Mouse (Mus musculus): ENCODE results near the gene Rpl29. TPM values are rescaled to one million over a fixed set of nuclear protein-coding genes. Genes with fewer than 3 reads are reported as not detected.

The Rpl29 gene
- polyA plus RNA-seq, 1 experiment from 2014 or later, result 723 TPM

DNA sequence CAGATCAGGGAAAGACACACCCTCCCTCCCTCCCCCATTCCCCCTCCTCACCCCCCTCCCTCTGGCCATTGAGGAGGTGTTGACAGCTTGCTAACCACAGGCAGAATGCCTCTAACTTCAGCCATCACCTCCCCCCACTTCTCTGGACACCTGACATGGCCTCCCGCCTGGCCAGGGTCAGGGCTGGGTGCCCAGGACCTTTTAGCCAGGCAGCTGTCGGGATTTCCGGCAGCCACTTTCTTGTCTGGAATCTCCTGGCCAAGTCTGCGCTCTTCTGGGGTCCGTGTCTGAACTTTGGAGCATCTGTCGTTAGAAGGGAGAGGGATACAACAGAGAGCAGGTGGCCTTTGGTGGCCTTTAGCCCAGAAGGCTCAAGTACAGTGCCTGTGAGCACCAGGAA, 24.0 kb upstream of the Rpl29 start:
- Histone ChIP-seq H3K36me3 (no peaks in the 10 kb centered on the region), H3K4me3 (no peak overlapping the region), H3K9ac (no peak overlapping the region), H3K4me2 (replicated peaks) (no peak overlapping the region), H3K9me3 (replicated peaks) (no peaks in the 10 kb centered on the region), H3K4me1 (peaks cover 7% of the 10 kb centered on the region; the same call in 1 of the 2 replicates), H3K27me3 (no peaks in the 10 kb centered on the region), H3K27ac (no peak overlapping the region)
- 36% methylated on average over 6 of the region's 6 CpGs for WGBS
- no peak for ATAC-seq (ENCODE audit: low FRiP score)

DNA sequence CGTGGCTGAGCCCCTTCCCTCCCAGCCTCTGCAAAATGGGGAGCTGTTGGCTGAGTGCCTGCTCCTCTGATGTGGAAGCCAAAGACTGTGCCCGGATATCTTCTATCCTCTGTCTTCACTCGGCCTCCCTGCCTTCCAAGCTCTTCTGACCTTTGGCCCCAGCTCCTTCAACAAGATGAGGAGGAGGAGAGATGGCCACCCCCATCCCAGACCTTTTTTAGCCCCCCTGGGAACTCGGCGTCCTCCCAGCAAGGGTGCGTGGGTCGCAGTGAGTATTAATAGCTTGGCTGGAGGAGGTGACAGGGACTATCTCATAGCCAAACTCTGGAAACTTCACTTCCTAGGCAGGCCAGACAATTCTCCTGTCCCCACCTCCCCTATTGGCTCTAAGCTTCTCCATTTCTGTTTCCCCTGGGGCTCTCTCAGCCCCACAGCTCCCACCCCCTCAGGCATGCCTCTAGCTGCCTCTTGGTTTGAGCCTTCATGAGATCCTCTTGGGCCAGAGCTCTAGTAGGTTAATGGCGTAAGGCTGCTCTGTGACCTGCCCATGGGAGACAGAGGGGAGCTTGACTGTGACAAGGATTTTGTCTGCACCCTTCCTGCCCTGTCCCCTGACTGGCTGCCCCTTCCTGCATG, 22.7 kb upstream of the Rpl29 start:
- Histone ChIP-seq H3K9ac (no peak overlapping the region), H3K9me3 (replicated peaks) (no peaks in the 10 kb centered on the region), H3K36me3 (no peaks in the 10 kb centered on the region), H3K4me2 (replicated peaks) (no peak overlapping the region), H3K4me3 (no peak overlapping the region), H3K27ac (no peak overlapping the region), H3K4me1 (peaks cover 9% of the 10 kb centered on the region; the same call in 1 of the 2 replicates), H3K27me3 (no peaks in the 10 kb centered on the region)
- 51% methylated on average over 8 of the region's 8 CpGs for WGBS
- ATAC-seq (ENCODE audit: low FRiP score), result no peak

DNA sequence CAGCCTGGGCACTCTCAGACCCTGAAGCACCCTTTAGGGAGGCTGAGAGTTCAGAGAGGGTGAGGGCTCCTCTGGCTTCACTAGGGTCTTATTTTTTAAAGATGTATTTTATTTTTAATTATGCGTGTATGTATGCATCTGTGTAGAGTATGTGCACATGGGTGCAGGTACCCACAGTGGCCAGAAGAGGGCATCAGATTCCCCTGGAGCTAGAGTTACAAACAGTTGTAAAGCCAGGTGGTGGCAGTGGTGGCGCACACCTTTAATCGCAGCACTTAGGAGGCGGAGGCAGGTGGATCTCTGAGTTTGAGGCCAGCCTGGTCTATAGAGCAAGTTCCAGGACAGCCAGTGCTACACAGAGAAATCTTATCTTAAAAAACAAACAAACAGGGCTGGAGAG, 20.2 kb upstream of the Rpl29 start:
- Histone ChIP-seq H3K27ac (no peak overlapping the region), H3K27me3 (no peaks in the 10 kb centered on the region), H3K4me1 (peaks cover 9% of the 10 kb centered on the region; the same call in 1 of the 2 replicates), H3K36me3 (no peaks in the 10 kb centered on the region), H3K9me3 (replicated peaks) (no peaks in the 10 kb centered on the region), H3K4me3 (no peak overlapping the region), H3K4me2 (replicated peaks) (no peak overlapping the region), H3K9ac (no peak overlapping the region)
- 98% methylated on average over 4 of the region's 4 CpGs for WGBS
- ATAC-seq (ENCODE audit: low FRiP score), result no peak

DNA sequence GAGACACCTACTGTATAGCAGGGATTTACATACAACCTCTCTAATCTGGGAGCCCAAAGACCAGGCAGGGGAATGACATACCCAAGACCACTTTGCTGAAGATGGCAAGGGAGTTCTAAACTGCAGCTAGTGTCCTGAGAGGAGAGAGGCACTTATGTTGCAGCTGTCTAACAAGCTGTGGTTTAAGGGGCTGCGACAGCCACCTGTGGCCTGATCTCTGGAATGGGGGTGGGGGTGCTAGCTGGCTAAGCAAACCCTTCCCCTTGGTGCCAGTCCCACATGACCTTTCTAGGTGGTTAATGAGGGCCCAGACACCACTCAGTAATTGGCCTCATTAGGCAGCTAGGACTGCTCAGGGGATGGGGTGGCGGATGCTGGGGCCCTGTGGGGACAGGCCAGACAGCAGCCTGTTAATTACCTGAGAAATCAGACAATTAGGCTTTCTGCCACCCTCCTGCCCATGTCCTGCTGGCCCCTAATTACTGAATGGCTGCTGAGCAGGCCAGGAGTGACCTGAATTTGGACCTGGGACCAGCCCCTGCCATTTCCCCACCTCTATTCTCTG, 19.1 kb upstream of the Rpl29 start:
- Histone ChIP-seq H3K4me1 (peaks cover 6% of the 10 kb centered on the region; the same call in 1 of the 2 replicates), H3K36me3 (no peaks in the 10 kb centered on the region), H3K27ac (no peak overlapping the region), H3K9ac (no peak overlapping the region), H3K4me2 (replicated peaks) (no peak overlapping the region), H3K4me3 (no peak overlapping the region), H3K9me3 (replicated peaks) (no peaks in the 10 kb centered on the region), H3K27me3 (no peaks in the 10 kb centered on the region)
- 68% methylated on average over 2 of the region's 2 CpGs for WGBS
- no peak for ATAC-seq (ENCODE audit: low FRiP score)

DNA sequence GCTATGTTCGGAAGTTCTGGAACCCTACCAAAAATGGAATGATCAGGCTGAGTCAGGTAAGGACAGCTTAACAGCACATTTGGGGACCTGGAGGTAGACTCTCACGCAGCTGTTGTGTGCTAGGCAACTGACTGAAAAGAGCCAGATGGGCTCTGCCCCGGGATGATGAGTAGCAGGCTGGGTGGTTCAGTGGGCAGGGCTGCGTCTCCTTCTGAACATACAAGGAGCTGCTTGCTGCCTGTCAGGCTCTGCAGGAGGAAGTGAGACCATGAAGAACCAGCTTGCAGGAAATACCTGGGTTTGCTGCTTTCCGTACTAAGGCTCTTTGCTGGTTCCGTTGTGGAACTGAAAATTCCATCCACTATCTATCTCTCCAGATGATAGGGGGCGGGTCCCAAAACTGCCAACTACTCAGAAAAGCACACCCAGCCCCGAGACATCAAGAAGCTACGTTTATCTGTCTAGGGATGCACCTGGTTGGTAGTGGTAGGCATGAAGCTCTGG, 18.1 kb upstream of the Rpl29 start:
- 80% methylated on average over 9 of the region's 9 CpGs for WGBS
- H3K4me3 ChIP-seq, result no peak overlapping the region
- H3K36me3 ChIP-seq, result no peaks in the 10 kb centered on the region
- no peaks in the 10 kb centered on the region for H3K9me3 ChIP-seq (replicated peaks)
- H3K4me1 ChIP-seq, result 0 out of 2 replicates have a peak, but pooled peaks cover 4% of the 10 kb centered on the region
- H3K9ac ChIP-seq, result no peak overlapping the region
- no peak overlapping the region for H3K4me2 ChIP-seq (replicated peaks)
- no peak for ATAC-seq (ENCODE audit: low FRiP score)
- H3K27ac ChIP-seq, result no peak overlapping the region
- H3K27me3 ChIP-seq, result no peaks in the 10 kb centered on the region

DNA sequence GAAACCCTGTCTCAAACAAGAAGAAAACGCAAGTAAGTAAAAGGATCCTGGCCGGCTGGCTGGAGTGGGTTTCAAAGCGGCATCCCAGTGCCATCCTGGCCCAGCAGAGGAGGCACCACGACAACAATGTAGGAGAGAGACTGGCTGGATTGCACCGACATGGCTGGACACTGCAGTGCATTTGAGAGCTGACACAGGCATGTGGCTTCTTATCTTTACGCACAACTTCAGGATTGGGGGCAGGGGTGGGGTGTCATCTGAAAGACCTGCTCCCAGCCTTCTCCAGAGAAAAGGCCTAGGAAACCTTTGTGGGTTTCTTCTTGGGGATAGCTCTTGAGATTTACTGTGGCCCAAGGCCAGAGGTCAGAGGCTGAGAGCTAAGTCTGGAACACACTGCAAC, 17.5 kb upstream of the Rpl29 start:
- H3K4me1 ChIP-seq, result 0 out of 2 replicates have a peak, but pooled peaks cover 4% of the 10 kb centered on the region
- H3K27ac ChIP-seq, result no peak overlapping the region
- H3K9me3 ChIP-seq (replicated peaks), result no peaks in the 10 kb centered on the region
- H3K9ac ChIP-seq, result no peak overlapping the region
- no peak for ATAC-seq (ENCODE audit: low FRiP score)
- WGBS, result 86% methylated on average over 6 of the region's 6 CpGs
- no peaks in the 10 kb centered on the region for H3K36me3 ChIP-seq
- no peak overlapping the region for H3K4me3 ChIP-seq
- no peaks in the 10 kb centered on the region for H3K27me3 ChIP-seq
- H3K4me2 ChIP-seq (replicated peaks), result no peak overlapping the region

DNA sequence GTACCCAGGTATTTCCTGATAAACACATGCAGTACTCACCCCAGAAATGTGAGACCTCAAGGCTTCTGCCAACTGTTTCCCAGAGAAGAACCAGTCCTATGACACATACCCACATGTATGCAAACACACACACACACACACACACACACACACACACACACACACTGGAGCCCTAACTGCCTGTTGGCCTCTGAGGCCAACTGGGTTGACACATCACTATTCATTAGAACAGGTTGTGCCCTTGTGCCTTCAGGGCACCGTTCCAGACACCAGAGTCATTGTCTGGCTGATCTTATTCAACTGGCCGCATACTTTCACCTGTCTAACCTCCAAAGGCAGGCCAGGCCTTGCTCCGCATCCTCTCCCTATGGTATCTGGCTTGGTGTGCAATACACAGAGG, 17.0 kb upstream of the Rpl29 start:
- Histone ChIP-seq H3K4me3 (no peak overlapping the region), H3K27ac (no peak overlapping the region), H3K36me3 (no peaks in the 10 kb centered on the region), H3K9me3 (replicated peaks) (no peaks in the 10 kb centered on the region), H3K4me2 (replicated peaks) (no peak overlapping the region), H3K4me1 (0 out of 2 replicates have a peak, but pooled peaks cover 4% of the 10 kb centered on the region), H3K9ac (no peak overlapping the region), H3K27me3 (no peaks in the 10 kb centered on the region)
- ATAC-seq (ENCODE audit: low FRiP score), result no peak
- WGBS, result 68% methylated on average over 3 of the region's 3 CpGs

DNA sequence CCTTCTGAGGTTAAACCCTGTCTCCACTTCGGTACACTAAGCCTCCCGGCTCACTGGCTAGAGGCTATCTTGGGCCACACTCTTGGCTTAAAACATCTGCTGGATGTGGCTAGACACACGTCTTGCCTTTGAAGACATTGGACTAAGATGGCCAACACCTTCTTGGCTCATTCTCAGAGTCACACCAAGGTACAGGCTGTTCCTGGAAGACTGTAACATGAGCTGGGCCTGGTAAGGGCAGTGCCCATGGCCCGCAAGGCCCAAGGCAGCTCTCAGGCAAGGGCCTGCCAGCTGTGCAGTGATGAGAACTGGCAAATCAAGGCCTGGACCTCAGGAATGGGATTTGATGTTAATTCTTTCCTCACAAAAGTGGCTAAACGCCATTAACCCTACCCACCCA, 15.6 kb upstream of the Rpl29 start:
- H3K27ac ChIP-seq, result no peak overlapping the region
- H3K36me3 ChIP-seq, result no peaks in the 10 kb centered on the region
- H3K4me1 ChIP-seq, result peaks cover 17% of the 10 kb centered on the region
- no peak for ATAC-seq (ENCODE audit: low FRiP score)
- H3K9ac ChIP-seq, result no peak overlapping the region
- whole genome bisulfite sequencing, result 86% methylated on average over 5 of the region's 5 CpGs
- peaks cover 2% of the 10 kb centered on the region; the same call in 1 of the 2 replicates for H3K27me3 ChIP-seq
- H3K4me2 ChIP-seq (replicated peaks), result no peak overlapping the region
- H3K4me3 ChIP-seq, result no peak overlapping the region
- H3K9me3 ChIP-seq (replicated peaks), result no peaks in the 10 kb centered on the region

DNA sequence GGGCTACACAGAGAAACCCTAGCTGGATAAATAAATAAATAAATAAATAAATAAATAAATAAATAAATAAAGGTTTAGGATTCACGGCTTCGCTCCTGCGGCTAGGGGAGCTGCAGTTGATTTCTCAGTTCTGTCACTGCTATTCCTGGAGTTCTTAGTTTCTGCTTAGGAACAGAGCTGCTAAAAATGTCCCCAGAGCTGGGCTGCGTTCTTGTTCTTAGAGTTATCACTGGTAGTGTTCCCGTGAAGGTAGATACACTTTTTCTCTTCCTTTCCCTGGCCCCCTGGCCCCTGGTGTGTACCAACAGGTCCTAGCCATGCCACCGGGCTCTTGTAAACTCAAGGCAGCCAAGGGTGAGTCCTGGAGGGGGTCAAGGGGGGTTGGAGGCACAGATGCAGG, 12.4 kb upstream of the Rpl29 start:
- peaks cover 5% of the 10 kb centered on the region; the same call in 1 of the 2 replicates for H3K27me3 ChIP-seq
- no peaks in the 10 kb centered on the region for H3K36me3 ChIP-seq
- no peak overlapping the region for H3K9ac ChIP-seq
- ATAC-seq (ENCODE audit: low FRiP score), result no peak
- no peaks in the 10 kb centered on the region for H3K9me3 ChIP-seq (replicated peaks)
- H3K27ac ChIP-seq, result no peak overlapping the region
- peaks cover 34% of the 10 kb centered on the region for H3K4me1 ChIP-seq
- WGBS, result 88% methylated on average over 6 of the region's 6 CpGs
- no peak overlapping the region for H3K4me2 ChIP-seq (replicated peaks)
- no peak overlapping the region for H3K4me3 ChIP-seq

DNA sequence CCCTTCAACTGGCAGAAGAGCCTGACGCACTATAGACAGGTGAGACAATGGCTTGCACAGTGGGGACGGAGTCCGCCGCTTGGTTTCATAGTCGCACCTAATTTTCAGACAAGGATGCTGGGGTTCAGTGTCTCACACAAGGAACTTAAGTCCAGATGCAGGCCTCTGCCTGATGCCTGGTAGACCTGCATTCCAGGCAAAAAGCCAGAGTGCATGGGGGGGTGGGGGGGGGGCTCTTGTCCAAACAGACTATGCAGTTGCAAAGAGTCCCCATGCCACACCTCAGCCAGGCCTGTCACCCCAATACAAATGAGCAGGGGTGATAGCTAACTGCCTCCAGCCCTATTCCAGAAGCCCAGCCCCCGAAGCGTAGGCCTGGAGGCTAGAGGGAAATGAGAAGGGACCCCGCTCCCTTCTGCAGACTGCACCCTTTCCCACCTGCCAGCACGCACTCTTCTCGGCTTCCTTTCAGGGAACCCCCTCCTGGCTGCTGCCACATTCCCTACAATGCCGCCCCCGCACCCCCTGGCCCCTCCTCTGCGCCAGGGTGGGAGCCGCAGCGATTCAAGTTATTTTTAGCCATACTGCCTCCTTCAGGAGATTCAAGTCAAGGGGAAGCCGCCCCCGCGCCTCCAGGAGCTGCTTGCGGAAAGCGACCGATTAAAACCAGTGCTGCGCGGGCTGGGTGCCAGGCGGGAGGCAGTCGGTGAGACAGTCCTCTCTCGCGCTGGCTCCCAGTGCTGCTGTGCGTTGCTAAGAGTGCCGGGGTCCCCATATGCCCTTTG, 11.2 kb upstream of the Rpl29 start:
- Histone ChIP-seq H3K4me3 (peak overlapping the region; percentile 30), H3K4me1 (peaks cover 34% of the 10 kb centered on the region), H3K9me3 (replicated peaks) (no peaks in the 10 kb centered on the region), H3K36me3 (no peaks in the 10 kb centered on the region), H3K4me2 (replicated peaks) (peak overlapping the region; percentile 56), H3K27me3 (peaks cover 5% of the 10 kb centered on the region; the same call in 1 of the 2 replicates), H3K27ac (peak overlapping the region; percentile 44; the same call in 1 of the 2 replicates), H3K9ac (peak overlapping the region; percentile 54)
- WGBS, result 16% methylated on average over 29 of the region's 29 CpGs
- peak; percentile 52 for ATAC-seq (ENCODE audit: low FRiP score)

DNA sequence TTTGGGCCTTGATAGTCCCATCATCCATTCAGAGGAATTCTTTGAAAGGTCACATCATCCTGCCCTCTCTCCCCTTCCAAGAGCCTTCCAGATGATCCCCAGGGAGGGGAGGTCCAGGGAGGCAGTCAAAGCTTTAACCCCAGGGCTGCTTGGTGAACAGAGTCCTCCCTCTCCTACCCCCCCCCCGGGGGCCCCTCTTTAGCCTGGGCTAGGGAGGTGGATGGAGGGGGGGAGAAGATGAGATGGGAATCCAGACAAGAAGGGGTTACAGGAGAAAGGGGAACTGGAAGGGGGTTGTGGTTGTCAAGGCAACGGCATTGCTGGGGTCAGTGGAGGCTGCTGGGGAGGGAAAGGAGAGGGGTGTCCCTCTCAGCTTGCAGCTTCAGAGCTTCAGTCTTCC, 8.6 kb upstream of the Rpl29 start:
- no peak for ATAC-seq (ENCODE audit: low FRiP score)
- Histone ChIP-seq H3K9me3 (replicated peaks) (no peaks in the 10 kb centered on the region), H3K4me1 (peaks cover 34% of the 10 kb centered on the region), H3K4me3 (no peak overlapping the region), H3K27ac (peak overlapping the region; percentile 55), H3K27me3 (peaks cover 5% of the 10 kb centered on the region; the same call in 1 of the 2 replicates), H3K4me2 (replicated peaks) (peak overlapping the region; percentile 38), H3K36me3 (no peaks in the 10 kb centered on the region), H3K9ac (peak overlapping the region; percentile 43)
- 0% methylated on average over 2 of the region's 2 CpGs for WGBS
